Mouse (Mus musculus) cerebellum, postnatal 10 days (tissue): ENCODE data around the gene Atat1.
"Not testable (repeated sequence)": the region's sequence is repeated elsewhere in the genome, so short reads cannot be mapped to it uniquely, and the experiment has no call there.

Source experiments
- DNase-seq, 2 experiments: peaks; one replicate each; pipeline ENCODE4 v3.0.0; 2021; ENCODE audit warnings: mixed read lengths in 2 of 2

Gene Atat1

DNA sequence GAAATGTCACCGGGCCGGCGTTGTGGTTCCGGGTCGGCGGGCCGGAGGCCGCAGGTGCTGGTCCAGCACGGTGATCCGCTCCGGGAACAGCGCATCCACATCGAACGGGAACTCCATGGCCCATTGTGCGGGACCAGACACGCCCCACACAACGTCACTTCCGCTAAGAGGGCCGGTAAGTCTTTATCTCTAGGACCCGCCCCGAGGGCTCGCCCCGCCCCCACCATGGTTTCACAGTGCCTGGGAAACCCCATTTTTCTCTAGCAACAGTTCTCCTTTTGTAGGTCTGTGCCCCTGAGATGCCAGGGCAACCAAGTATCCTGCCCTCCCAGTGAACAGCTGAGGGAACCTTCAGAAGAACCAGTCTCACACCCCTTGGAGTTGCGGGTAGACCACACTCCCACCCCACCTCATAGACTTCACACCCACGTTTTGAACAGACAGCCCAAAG is at the start of gene Atat1:
Atat1 (minus strand) TSS at position 157 of the 451 bp plus-strand sequence.
- peak; percentile 98 for DNase-seq

DNA sequence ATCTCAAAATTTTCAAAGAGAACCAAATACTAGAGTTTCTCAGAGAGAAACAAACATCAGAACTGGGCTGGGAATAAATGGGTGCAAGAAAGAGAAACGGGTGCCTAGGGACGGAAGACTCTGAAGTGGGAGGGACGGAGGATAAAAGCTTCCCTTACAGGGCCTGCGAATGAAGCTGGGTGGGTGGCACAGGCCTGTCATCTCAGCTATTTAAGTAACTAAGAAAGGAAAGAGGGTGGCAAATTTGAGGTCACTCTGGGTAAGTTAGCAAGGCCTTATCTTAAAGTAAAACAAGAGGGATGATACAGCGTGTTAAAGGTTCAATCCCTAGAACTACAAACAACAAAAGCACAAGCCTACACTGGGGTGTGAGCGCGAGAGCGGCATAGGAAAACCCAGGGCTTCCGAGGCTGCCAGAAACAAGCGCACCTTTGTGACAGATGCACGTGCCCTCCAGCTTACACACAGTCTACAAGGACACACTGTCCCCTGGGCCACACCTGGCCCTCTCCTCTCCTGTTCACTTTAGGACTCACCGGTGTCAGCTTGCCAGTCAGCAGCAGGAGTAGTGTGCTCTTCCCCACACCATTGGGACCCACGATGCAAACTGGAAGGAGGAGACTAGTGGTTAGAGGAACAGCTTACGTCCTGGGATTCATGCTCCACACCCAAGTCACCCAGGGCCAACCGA is 48.8 kb upstream of the Atat1 start:
- DNase-seq = no peak

DNA sequence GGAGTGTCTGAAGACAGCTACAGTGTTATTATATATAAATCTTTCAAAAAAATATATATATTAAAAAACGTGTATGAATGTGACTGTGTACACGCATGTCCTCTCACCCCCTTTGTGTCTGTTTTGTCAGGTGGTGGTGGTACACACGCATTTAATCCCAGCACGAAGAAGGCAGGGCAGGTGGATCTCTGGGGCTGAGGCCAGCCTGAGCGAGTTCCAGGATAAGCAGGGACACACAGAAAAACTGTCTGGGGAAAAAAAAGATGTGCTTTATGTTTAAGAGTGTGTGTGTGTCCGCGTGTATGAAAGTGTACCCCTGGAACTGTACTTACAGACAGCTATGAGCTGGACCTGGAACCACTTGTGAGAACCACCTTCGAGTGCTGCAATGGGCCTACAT is 44.8 kb upstream of the Atat1 start:
- DNase-seq = no peak

DNA sequence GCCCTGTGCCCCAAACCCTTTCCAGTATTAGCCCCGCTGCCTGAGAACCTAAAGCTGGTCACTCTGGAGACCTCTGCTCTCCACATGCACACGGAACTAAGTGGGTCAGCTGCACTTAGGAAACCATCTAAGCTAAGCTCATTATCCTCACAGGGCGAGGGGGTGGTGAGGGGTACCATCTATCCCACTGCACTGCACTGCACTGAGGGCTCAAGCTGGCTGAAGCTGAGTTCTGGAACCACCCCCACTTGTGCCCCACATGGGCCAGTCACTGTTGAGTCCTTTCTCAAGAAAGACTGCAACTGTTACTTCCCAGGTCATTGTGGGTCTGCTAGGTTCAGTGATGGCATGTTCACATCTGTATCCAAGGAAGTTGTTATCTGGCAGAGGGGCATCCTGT is 42.7 kb upstream of the Atat1 start:
- not testable (repeated sequence) for DNase-seq

DNA sequence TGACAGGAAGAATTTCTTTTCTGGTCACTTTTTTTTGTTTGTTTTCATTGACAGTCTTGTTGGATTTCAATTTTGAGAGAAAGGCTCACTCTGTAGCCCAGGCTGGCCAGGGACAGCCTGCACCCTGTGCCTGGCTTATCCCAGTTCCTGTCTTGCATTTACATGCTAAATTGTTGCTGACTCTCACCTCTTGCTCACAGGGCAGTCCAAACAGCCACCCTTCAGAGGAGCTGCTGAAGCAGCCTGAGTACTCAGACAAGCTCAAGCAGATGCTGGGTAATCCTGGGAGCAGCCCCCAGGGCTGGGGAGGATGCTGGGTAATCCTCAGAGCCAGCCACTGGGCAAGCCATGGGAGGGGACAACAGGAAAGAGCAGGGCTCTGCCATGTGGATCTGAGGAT is 41.1 kb upstream of the Atat1 start:
- DNase-seq = not testable (repeated sequence)

DNA sequence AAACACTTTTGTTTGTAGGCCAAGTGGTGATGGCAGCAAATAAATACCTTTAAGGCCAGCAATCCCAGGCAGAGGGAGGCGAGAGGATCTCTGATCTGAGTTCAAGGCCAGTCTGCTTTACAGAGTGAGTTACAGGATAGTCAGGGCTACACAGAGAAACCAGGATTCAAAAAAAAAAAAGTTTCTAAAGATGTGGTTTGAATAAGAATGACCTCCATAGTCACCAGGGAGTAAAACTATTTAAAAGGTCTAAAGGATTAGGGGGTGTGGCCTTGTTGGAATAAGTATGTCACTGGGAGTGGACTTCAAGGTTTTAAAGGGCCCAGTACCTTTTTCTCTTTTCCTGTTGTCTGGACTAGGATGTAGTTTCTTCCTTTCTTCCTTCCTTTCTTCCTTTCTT is 30.1 kb upstream of the Atat1 start:
- DNase-seq = no peak

DNA sequence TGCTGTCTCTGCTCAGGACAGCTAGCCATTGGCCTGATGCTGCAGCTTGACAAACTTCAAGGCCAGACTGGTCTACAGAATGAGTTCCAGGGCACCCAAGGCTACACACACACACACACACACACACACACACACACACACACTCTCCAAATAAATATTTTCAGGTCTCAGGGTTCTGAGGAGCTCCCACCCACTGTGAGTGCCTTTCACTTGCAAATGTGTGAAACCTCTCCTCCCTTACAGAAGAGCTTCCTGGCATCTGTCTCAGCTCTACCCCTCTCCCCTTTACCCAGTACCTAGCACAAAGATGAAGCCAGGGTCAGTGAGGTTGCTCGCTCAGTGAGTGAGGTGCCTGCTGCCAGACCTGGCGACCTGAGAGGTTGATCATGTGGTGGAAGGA is 29.2 kb upstream of the Atat1 start:
- DNase-seq = no peak

DNA sequence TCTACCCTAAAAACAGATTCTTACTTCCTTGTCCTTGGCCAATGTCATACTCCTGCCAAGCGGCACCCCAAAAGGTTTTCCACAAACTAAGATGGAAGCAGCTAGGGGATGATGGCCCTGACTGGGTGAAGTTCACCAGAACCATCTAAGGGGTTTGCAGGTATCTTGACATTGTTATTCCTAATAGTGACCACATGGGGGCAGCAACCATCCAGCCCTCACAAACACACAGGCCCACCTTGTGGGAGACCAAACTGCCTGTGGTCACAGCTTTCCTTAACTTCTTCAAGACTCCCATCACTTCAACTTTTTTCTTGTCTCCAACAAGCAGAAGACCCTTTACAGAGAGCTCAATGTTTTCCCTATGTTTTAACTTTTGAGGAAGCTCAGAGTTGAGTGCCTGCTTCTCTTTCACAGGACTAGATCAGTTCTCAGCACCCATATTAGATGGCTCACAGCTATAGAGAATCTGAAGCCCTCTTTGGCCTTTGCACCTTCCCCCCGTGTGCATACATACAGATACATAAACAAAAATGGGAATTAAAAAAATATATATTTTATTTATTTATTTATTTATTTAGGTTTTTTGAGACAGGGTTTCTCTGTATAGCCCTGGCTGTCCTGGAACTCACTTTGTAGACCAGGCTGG is 27.9 kb upstream of the Atat1 start:
- peak; percentile 65 to 70 for DNase-seq

DNA sequence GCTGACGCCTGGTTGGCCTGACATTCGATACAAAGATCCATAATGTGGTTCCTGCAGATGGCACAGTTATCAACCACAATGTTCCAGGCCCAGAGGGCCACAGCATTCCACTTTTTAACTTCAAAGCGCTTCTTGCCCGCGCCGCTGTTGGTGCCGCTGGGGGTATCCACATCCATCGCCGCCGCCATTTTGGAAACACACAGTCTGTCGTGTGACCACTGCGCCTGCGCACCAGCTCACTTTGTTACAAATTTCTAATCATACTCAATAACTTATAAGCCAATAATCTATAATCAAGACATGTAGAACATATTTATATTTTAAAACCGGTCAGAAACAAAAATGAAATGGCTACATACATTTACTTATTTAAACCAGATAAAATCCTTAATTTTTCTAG is 25.9 kb upstream of the Atat1 start:
- not testable (repeated sequence) for DNase-seq

DNA sequence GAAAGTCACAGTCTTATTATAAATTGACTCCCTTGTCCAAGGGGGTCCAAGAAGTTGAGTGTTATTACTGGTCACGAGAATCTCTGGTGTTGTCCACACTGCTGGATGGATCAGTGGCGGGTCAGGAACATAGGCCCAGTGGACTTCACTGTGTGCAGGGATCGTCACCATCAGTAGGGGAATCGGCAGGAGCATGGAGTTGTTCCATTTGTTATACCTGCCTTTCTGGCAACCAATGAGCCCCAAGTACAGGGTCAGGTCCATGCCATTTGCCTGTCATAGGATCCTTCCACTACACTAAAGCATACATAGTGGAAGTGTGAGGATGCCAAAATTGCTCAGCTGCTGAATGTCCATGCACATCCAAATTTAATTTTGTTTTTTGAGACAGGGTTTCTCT is 22.7 kb upstream of the Atat1 start:
- no peak for DNase-seq

DNA sequence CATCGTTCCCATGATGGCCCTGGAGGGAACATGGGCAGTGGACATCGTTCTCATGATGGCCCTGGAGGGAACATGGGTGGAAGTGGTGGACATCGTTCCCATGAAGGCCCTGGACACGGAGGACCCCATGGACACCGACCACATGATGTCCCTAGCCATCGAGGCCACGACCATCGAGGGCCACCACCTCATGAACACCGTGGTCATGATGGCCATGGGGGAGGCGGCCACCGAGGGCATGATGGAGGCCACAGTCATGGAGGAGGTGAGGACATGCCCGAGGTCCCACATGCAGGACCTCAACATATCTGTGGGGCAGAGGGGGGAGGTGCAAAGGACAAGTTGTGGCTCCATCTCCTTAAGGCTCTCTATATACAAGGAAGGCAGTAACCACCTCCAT is 20.8 kb upstream of the Atat1 start:
- DNase-seq = peak in 1 of 2 experiments; percentile 8

DNA sequence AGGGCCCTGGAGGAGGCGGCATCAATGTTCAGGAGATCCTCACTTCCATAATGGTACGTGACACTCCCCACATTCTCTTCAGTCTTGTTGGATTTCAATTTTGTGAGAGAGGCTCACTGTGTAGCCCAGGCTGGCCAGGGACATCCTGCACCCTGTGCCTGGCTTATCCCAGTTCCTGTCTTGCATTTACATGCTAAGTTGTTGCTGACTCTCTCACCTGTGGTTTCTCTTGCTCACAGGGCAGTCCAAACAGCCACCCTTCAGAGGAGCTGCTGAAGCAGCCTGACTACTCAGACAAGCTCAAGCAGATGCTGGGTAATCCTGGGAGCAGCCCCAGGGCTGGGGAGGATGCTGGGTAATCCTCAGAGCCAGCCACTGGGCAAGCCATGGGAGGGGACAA is 19.7 kb upstream of the Atat1 start:
- no peak for DNase-seq

DNA sequence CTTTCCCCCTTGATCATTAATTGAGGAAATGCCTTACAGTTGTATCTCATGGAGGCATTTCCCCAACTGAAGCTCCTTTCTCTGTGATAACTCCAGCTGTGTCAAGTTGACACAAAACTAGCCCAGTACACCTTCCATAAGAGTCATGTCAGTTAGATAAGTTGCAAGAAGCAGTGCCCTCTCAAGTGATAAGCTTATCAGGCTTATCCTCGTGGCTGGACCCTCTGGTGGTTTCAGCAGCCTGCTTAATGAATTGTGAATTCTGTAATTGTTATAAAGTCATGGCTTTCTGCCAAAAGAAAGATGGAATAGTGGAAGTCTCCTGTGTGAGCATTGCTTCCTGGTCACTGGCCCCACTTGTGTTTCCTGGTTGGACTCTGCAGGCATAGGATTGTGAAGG is 17.6 kb upstream of the Atat1 start:
- DNase-seq = no peak

DNA sequence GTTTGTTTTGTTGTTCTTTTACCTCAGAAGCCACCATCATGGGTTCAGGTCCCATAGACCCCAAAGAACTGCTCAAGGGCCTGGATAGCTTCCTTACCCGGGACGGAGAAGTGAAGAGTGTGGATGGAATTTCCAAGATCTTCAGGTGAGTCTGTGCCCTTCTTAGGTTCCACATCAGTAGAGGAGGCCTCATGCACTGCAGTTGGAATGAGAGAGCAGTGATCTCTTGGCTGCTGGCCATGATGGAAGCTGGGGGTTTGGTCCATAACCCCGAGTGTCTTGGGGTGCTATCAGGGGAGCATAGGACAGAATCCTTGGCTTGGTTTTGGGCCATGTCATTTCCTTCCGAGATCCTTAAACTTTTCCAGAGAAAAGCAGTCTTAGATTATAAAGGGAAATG is 13.4 kb upstream of the Atat1 start:
- DNase-seq = peak in 1 of 2 experiments; percentile 35

DNA sequence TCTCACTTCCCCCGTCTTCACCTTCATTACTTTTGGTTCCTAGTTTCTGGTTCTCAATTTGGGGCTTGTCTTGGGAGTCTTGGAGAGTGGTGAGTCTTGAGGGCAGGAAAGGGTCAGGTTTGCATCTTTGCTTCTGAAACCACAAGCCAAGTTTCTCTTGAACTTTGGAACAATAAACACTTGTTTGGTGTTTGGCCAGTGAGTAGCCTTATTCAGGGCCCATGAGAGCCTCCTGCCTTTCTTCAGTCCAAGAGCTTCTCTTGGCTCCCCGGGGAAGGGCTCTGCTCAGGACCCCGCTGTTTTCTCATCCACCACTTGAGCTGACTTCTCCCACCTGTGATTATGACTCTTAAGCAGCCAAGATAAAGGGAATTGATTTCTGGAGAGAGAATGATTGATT is 12.7 kb upstream of the Atat1 start:
- DNase-seq = no peak

DNA sequence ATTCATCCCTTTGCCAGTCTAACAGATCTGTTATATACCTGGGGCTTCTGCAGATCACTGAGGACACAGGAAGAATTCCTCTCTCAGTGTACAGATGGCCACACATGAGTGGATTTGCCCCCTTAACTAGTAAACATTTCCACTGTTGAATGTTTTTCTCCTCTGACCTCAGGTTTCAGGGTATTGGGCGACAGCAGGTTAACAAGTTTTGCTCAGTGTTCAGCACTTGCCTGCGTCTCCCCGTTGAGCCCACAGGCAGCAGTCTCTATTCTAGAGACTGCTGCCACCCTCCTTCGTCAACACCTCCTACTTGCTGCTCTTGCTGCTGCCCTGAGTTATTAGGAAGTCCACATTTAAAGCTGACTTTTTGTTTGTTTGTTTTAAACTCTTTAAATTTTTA is 11.8 kb upstream of the Atat1 start:
- no peak for DNase-seq

DNA sequence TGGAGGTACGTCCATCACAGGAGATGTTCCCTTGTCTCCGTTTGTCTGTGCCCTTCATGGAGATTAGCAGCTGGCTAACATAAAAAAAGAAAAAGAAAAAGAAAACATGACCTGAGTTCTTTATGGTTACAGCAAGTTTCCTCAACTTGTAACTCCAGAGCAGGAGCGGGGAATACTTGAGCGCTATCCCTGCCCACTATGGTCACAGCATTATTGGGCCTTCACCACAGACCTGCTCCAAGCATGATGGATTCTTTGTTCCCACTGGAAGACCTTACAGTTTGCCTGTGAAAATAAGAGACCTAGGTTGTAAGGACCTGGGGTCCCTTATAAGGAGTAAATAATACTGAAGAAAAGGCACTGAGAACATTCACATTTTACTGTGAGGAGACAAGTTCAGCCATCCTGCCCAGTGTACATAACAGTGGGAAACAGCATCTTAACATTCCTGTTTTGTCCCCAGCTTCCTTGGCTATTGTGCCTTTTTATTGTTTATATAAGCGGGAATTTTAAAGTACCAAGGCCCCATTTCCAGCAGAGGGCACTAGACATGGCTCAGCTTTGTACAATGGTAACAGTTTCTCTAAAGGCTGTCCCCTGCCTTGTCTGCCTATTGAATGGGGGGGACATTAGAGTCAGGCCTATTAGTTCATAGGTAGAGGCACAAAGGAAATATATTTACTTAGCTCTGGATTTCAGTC is 11.1 kb upstream of the Atat1 start:
- DNase-seq = peak; percentile 67 to 70

DNA sequence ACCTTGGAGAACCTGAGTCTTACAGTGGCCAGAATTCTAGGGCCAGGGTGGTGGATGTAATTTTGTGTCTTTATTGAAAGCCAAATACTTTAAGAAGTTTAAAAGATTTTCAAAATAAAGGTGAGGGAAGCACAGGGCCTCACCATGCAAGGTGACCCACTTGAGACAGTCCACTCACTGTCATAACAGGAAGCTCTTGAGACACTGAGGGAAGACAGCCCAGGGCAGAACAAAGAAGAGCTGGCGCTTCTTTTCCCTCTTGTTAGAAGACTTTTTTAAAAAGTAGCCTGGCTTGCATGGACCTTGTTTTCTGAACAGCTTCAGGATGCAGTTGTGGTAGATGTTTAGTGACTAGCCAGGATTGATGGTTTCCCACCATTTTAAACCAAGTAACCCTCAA is 10.5 kb upstream of the Atat1 start:
- DNase-seq = peak in 1 of 2 experiments; percentile 29

DNA sequence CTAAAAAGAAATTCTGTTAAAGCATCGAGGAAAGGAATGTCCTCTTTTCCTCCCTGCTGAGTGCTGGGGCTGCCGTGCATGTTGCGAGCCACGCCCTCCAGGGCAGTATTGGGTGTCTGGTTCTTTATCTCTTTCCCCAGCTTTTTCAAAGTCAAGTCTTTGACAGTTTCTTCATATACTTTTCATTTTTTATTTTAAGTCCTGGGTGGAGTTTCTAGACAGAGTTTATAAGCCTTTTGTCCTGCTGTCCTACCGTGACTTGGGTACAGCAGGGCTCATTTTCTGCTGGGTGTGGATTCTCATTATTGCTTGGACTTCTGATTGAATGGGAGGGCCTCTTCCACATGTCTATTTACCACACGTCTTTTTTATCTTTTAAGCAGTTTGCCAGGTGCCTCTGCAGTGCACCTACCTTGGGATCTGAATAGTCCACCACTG is 10.0 kb upstream of the Atat1 start:
- DNase-seq = peak; percentile 52 to 63

DNA sequence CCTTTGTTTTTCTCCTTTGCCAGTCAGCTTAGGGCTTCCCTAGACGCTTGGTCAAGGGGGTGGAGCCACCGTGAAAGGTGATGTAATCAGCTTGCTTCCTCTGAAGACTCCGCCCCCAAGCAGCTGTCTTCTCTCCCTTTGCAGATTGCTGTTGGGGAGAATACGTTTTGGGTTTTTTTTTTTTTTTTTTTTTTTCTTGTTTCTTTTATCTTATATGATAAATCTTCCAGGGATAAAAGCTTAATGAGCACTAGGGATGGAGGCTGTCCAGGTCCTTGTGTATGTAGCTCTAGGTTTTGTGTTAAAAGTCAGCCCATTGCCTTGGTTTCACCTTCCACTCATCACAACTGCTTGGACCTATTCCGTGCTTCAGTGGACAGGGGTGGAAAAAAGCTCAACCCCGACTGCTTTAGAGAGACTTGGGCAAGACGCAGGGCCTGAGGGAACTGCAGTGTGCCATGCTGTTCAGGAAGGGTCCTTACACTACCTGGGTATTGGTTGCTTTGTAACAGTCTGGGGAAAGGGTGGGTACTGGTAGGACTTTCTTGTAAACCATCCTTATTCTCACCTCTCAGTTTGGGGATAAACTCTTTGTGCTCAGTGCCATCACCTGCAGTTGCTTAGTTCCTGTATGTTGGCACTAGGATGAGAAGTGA is 9.3 kb upstream of the Atat1 start:
- DNase-seq = peak; percentile 98 to 99

DNA sequence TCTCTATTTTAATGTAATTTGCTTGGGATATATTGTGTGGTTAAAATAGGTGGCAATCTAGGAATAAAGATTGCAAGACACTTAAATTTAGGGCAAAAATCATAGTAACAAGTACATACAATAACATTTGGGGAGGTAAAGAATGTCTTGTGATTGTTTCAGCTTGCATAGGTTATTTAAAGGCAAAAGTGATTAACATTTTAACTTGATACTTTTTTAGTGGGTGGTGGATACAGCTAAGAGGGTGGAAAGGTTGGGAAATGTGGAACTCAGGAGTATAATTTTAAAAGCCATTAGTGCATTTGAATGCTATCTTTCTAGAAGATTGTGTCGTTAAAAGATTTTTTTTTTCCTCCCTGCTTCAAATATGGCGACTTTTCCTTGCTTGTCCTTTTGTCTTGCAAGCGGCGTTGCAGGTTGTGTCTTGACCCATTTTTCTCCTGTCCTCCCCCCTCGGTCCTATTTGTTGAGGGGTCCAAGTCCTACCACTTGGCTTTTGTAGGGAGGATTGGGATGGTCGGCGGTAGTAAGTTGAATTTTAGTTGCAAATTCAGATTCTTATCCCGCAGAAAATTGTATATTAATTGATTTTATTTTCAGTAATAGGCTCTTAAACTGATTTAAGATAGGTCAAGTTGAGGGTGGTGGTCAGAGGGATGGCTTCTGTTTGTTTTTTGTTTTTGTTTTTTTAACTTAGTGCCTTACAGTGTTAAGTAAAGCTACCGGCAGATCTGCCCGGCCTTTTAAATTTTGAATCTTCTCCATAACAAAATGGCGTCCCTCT is 8.6 kb upstream of the Atat1 start:
- peak; percentile 72 to 82 for DNase-seq

DNA sequence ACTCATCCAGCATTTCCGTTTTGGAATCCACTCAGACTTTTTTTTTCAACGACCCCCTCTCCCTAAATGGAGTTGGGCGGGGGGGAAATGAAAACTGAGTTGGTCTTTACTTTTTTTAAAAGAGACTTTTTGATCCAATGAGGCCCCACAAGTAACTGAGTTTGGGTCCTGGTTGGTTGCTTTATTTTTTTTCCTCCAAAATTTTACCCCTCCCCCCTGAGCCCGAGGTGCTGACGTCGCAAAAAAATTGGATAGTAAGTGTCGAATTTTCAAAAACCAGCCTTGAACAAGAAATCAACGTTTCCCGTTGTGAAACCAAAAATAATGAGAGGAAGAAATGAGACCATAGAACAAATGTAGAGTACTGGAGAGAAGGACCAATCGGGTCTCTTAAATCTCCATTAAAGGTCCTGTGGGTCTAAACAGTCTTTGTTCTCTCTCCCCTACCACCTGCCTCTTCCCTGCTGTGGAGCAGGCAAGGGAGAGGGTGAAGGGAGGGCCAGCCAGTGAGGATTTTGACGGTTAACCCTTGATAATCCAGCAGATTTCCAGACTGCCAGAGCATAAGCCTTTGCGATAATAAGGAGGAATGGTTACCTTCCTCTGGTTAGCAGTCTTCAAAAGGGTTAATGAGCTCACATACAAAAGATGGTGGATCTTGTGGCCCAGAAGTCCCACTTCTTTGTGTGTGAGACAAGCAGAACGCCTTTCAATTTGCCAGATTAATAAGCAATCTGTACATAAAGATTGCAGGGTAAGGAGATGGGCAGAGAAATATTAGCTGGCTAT is 7.8 kb upstream of the Atat1 start:
- DNase-seq = peak; percentile 87 to 88
